Mouse (Mus musculus): ENCODE data around the gene Pmvk. TPM values are rescaled to one million over a fixed set of nuclear protein-coding genes. Genes with fewer than 3 reads are reported as not detected.

Pmvk gene
- polyA plus RNA-seq, 2 experiments: 32.1 to 32.2 TPM

GRCm38 (mm10) chr3:89484766-89485524 is 30.6 kb downstream of the Pmvk start:
- peak overlapping the region; percentile 44 for H3K4me2 ChIP-seq (ENCODE audit: low read depth)
- no peak overlapping the region for H3K4me3 ChIP-seq (ENCODE audit: insufficient read depth in 1 of 2, low read depth in 2 of 2, low read length in 2 of 2)
- no peaks in the 10 kb centered on the region for H3K36me3 ChIP-seq (replicated peaks; ENCODE audit: control insufficient read depth, insufficient read depth, low read depth)
- DNase-seq (ENCODE audit: low read depth in 3 of 3, low spot score in 3 of 3): peak; percentile 28 to 37 (median 30)
- no peak overlapping the region for H3K27ac ChIP-seq
- H3K9ac ChIP-seq (replicated peaks): no peak overlapping the region
- no peaks in the 10 kb centered on the region; the same call in none of the 2 replicates for H3K27me3 ChIP-seq (ENCODE audit: control insufficient read depth, insufficient read depth, low read length)
- WGBS (ENCODE audit: insufficient replicate concordance): 17% methylated on average over 24 of the region's 24 CpGs
- TF ChIP-seq EP300 (IDR thresholded peaks at IDR 0.05; ENCODE audit: low read depth): no peak
- peak; percentile 96 for TF ChIP-seq CTCF (IDR thresholded peaks at IDR 0.05; ENCODE audit: low read depth)
- 0 out of 4 replicates have a peak, but pooled peaks cover 0 to 6% of the 10 kb centered on the region in 2 experiments for H3K4me1 ChIP-seq (replicated peaks; ENCODE audit: control insufficient read depth in 2 of 2, insufficient read depth in 2 of 2, low read length in 1 of 2)
- peak; percentile 63 for ATAC-seq (ENCODE audit: insufficient read depth)
- H3K9me3 ChIP-seq (ENCODE audit: control insufficient read depth, low read length): no peaks in the 10 kb centered on the region

- ATAC-seq (ENCODE audit: insufficient read depth) (no peak), DNase-seq (ENCODE audit: low read depth in 3 of 3, low spot score in 3 of 3) (no peak)
- Histone ChIP-seq H3K27me3 (ENCODE audit: control insufficient read depth, insufficient read depth, low read length) (no peaks in the 10 kb centered on the region; the same call in none of the 2 replicates), H3K4me3 (ENCODE audit: insufficient read depth in 1 of 2, low read depth in 2 of 2, low read length in 2 of 2) (no peak overlapping the region), H3K4me1 (replicated peaks; ENCODE audit: control insufficient read depth in 2 of 2, insufficient read depth in 2 of 2, low read length in 1 of 2) (peaks cover 0 to 7% of the 10 kb centered on the region in 2 experiments; a peak in 1 of 4 replicates), H3K27ac (no peak overlapping the region), H3K4me2 (ENCODE audit: low read depth) (no peak overlapping the region), H3K9me3 (ENCODE audit: control insufficient read depth, low read length) (no peaks in the 10 kb centered on the region), H3K9ac (replicated peaks) (no peak overlapping the region), H3K36me3 (replicated peaks; ENCODE audit: control insufficient read depth, insufficient read depth, low read depth) (no peaks in the 10 kb centered on the region)
- 65% methylated on average over 8 of the region's 8 CpGs for WGBS (ENCODE audit: insufficient replicate concordance)
- no peak for TF ChIP-seq CTCF (IDR thresholded peaks at IDR 0.05; ENCODE audit: low read depth)
- TF ChIP-seq EP300 (IDR thresholded peaks at IDR 0.05; ENCODE audit: low read depth): no peak
Observed at GRCm38 (mm10) chr3:89486111-89486510, 31.8 kb downstream of the Pmvk start.

GRCm38 (mm10) chr3:89486916-89487702 is 32.8 kb downstream of the Pmvk start:
- DNase-seq (ENCODE audit: low read depth in 3 of 3, low spot score in 3 of 3): no peak
- 60% methylated on average over 20 of the region's 20 CpGs for WGBS (ENCODE audit: insufficient replicate concordance)
- Histone ChIP-seq H3K4me3 (ENCODE audit: insufficient read depth in 1 of 2, low read depth in 2 of 2, low read length in 2 of 2) (no peak overlapping the region), H3K4me2 (ENCODE audit: low read depth) (no peak overlapping the region), H3K27me3 (ENCODE audit: control insufficient read depth, insufficient read depth, low read length) (no peaks in the 10 kb centered on the region; the same call in none of the 2 replicates), H3K9ac (replicated peaks) (no peak overlapping the region), H3K27ac (no peak overlapping the region), H3K9me3 (ENCODE audit: control insufficient read depth, low read length) (no peaks in the 10 kb centered on the region), H3K36me3 (replicated peaks; ENCODE audit: control insufficient read depth, insufficient read depth, low read depth) (no peaks in the 10 kb centered on the region), H3K4me1 (replicated peaks; ENCODE audit: control insufficient read depth in 2 of 2, insufficient read depth in 2 of 2, low read length in 1 of 2) (peaks cover 0 to 7% of the 10 kb centered on the region in 2 experiments; a peak in 1 of 4 replicates)
- ATAC-seq (ENCODE audit: insufficient read depth): no peak
- TF ChIP-seq EP300 (IDR thresholded peaks at IDR 0.05; ENCODE audit: low read depth): no peak
- no peak for TF ChIP-seq CTCF (IDR thresholded peaks at IDR 0.05; ENCODE audit: low read depth)

DNA sequence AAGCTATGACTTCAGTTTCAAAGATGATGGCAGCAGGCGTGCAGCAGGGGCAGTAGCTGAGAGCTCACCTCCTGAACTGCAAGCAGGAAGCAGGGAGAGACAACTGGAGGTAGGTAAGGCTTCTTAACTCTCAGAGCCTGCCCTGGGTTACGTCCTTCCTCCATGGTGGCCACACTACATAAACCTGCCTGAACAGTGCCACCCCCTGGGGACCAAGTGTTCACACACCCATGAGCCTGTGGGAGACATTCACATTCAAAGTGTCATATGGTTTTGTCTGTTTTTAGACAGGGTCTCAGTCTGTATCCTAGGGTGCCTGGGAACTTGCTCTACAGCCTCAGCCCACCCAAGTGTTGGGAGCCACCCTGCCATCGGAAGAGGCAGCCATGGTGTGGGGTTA is 36.4 kb downstream of the Pmvk start:
- 71% methylated on average over 3 of the region's 3 CpGs for WGBS (ENCODE audit: insufficient replicate concordance)
- Histone ChIP-seq H3K27me3 (ENCODE audit: control insufficient read depth, insufficient read depth, low read length) (no peaks in the 10 kb centered on the region; the same call in none of the 2 replicates), H3K4me3 (ENCODE audit: insufficient read depth in 1 of 2, low read depth in 2 of 2, low read length in 2 of 2) (no peak overlapping the region), H3K9ac (replicated peaks) (no peak overlapping the region), H3K4me2 (ENCODE audit: low read depth) (no peak overlapping the region), H3K27ac (no peak overlapping the region), H3K9me3 (ENCODE audit: control insufficient read depth, low read length) (no peaks in the 10 kb centered on the region), H3K36me3 (replicated peaks; ENCODE audit: control insufficient read depth, insufficient read depth, low read depth) (no peaks in the 10 kb centered on the region), H3K4me1 (replicated peaks; ENCODE audit: control insufficient read depth in 2 of 2, insufficient read depth in 2 of 2, low read length in 1 of 2) (peaks cover 0 to 7% of the 10 kb centered on the region in 2 experiments; a peak in 1 of 4 replicates)
- DNase-seq (ENCODE audit: low read depth in 3 of 3, low spot score in 3 of 3): no peak
- no peak for TF ChIP-seq EP300 (IDR thresholded peaks at IDR 0.05; ENCODE audit: low read depth)
- peak; percentile 22; the same call in 1 of the 2 replicates for TF ChIP-seq CTCF (IDR thresholded peaks at IDR 0.05; ENCODE audit: low read depth)
- no peak for ATAC-seq (ENCODE audit: insufficient read depth)

DNA sequence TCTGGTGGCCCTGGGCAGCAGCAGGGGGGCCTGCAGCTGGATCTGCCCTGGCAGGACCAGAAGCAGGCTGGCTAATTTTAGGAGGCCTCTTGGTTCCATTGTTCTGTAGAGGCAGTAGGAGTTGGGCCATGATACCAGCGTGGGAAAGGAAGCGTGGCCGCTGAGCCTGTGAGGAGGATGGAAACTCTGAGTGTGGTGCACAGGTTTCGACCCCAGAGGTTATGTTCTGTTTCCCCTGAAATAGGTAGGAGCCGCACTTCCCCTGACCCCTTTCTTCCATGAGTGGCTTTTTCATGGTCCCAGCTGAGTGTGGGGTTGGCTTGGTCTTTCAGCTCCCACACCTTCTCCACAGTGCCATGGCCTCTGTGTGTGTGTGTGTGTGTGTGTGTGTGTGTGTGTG is 37.2 kb downstream of the Pmvk start:
- no peak for ATAC-seq (ENCODE audit: insufficient read depth)
- Histone ChIP-seq H3K9me3 (ENCODE audit: control insufficient read depth, low read length) (no peaks in the 10 kb centered on the region), H3K9ac (replicated peaks) (no peak overlapping the region), H3K27me3 (ENCODE audit: control insufficient read depth, insufficient read depth, low read length) (no peaks in the 10 kb centered on the region; the same call in 1 of the 2 replicates), H3K4me1 (replicated peaks; ENCODE audit: control insufficient read depth in 2 of 2, insufficient read depth in 2 of 2, low read length in 1 of 2) (peaks cover 0 to 7% of the 10 kb centered on the region in 2 experiments; a peak in 1 of 4 replicates), H3K4me2 (ENCODE audit: low read depth) (no peak overlapping the region), H3K36me3 (replicated peaks; ENCODE audit: control insufficient read depth, insufficient read depth, low read depth) (no peaks in the 10 kb centered on the region), H3K27ac (no peak overlapping the region), H3K4me3 (ENCODE audit: insufficient read depth in 1 of 2, low read depth in 2 of 2, low read length in 2 of 2) (no peak overlapping the region)
- DNase-seq (ENCODE audit: low read depth in 3 of 3, low spot score in 3 of 3): no peak
- WGBS (ENCODE audit: insufficient replicate concordance): 63% methylated on average over 5 of the region's 5 CpGs
- no peak for TF ChIP-seq CTCF (IDR thresholded peaks at IDR 0.05; ENCODE audit: low read depth)
- TF ChIP-seq EP300 (IDR thresholded peaks at IDR 0.05; ENCODE audit: low read depth): no peak
